Mouse (Mus musculus): Measurements from ENCODE around the gene Slc26a1. TPM values are rescaled to one million over a fixed set of nuclear protein-coding genes. Genes with fewer than 3 reads are reported as not detected.
A peak's percentile ranks its signal among the peaks of the same experiment; 100 is the strongest.

The Slc26a1 gene
- polyA plus RNA-seq (2015; fragmentation: Nextera tagmentation; extraction: Ambion mirVana): 0.17 and 0.22 TPM in 2 replicates

- Histone ChIP-seq H3K4me3 (ENCODE audit: low read depth, low read length) (no peak within 1 kb of the TSS), H3K27ac (replicated peaks) (no peak within 1 kb of the TSS), H3K9ac (ENCODE audit: low read length) (no peak within 1 kb of the TSS), H3K9me3 (ENCODE audit: control insufficient read depth, low read length) (no peaks in the 10 kb centered on the region), H3K4me2 (replicated peaks; ENCODE audit: low read depth) (no peak within 1 kb of the TSS), H3K36me3 (ENCODE audit: control insufficient read depth, insufficient read depth, low read length) (peaks cover 7% of the 10 kb centered on the region; the same call in 1 of the 2 replicates), H3K4me1 (replicated peaks; ENCODE audit: control insufficient read depth, insufficient read depth) (peaks cover 8% of the 10 kb centered on the region; the same call in 1 of the 2 replicates), H3K27me3 (ENCODE audit: control insufficient read depth, insufficient read depth, low read length) (no peaks in the 10 kb centered on the region)
- DNase-seq (ENCODE audit: low spot score) (no peak), ATAC-seq (ENCODE audit: low FRiP score, low TSS enrichment) (no peak)
- WGBS: 58% methylated on average over 9 of the region's 9 CpGs
- TF ChIP-seq CTCF (IDR thresholded peaks at IDR 0.05; ENCODE audit: low read depth) (no peak), EP300 (optimal IDR thresholded peaks at IDR 0.05) (no peak)
Measured at GRCm38 (mm10) chr5:108675251-108675816, at the start of gene Slc26a1. TSS of gene Slc26a1 (minus strand) at chr5:108675569.

- Histone ChIP-seq H3K27me3 (ENCODE audit: control insufficient read depth, insufficient read depth, low read length) (no peaks in the 10 kb centered on the region), H3K4me1 (replicated peaks; ENCODE audit: control insufficient read depth, insufficient read depth) (no peaks in the 10 kb centered on the region), H3K9ac (ENCODE audit: low read length) (no peak overlapping the region), H3K4me3 (ENCODE audit: low read depth, low read length) (no peak overlapping the region), H3K36me3 (ENCODE audit: control insufficient read depth, insufficient read depth, low read length) (no peaks in the 10 kb centered on the region), H3K9me3 (ENCODE audit: control insufficient read depth, low read length) (no peaks in the 10 kb centered on the region), H3K27ac (replicated peaks) (no peak overlapping the region), H3K4me2 (replicated peaks; ENCODE audit: low read depth) (no peak overlapping the region)
- ATAC-seq (ENCODE audit: low FRiP score, low TSS enrichment) (peak; percentile 49), DNase-seq (ENCODE audit: low spot score) (no peak)
- WGBS: 41% methylated on average over 2 of the region's 2 CpGs
- TF ChIP-seq CTCF (IDR thresholded peaks at IDR 0.05; ENCODE audit: low read depth) (no peak), EP300 (optimal IDR thresholded peaks at IDR 0.05) (no peak)
Measured at GRCm38 (mm10) chr5:108724006-108724405, 48.6 kb upstream of the Slc26a1 start.

- 51% methylated on average over 7 of the region's 7 CpGs for WGBS
- ATAC-seq (ENCODE audit: low FRiP score, low TSS enrichment): no peak
- no peaks in the 10 kb centered on the region for H3K36me3 ChIP-seq (ENCODE audit: control insufficient read depth, insufficient read depth, low read length)
- no peak overlapping the region for H3K4me2 ChIP-seq (replicated peaks; ENCODE audit: low read depth)
- TF ChIP-seq CTCF (IDR thresholded peaks at IDR 0.05; ENCODE audit: low read depth) (peak; percentile 39), EP300 (optimal IDR thresholded peaks at IDR 0.05) (no peak)
- no peaks in the 10 kb centered on the region for H3K4me1 ChIP-seq (replicated peaks; ENCODE audit: control insufficient read depth, insufficient read depth)
- H3K4me3 ChIP-seq (ENCODE audit: low read depth, low read length): no peak overlapping the region
- H3K9me3 ChIP-seq (ENCODE audit: control insufficient read depth, low read length): no peaks in the 10 kb centered on the region
- no peak overlapping the region for H3K9ac ChIP-seq (ENCODE audit: low read length)
- DNase-seq (ENCODE audit: low spot score): no peak
- no peaks in the 10 kb centered on the region for H3K27me3 ChIP-seq (ENCODE audit: control insufficient read depth, insufficient read depth, low read length)
- H3K27ac ChIP-seq (replicated peaks): no peak overlapping the region
Measured at GRCm38 (mm10) chr5:108719761-108720160, 44.4 kb upstream of the Slc26a1 start.

GRCm38 (mm10) chr5:108718051-108718450 lies 42.7 kb upstream of the Slc26a1 start:
- 54% methylated on average over 4 of the region's 4 CpGs for WGBS
- H3K27ac ChIP-seq (replicated peaks): no peak overlapping the region
- H3K36me3 ChIP-seq (ENCODE audit: control insufficient read depth, insufficient read depth, low read length): no peaks in the 10 kb centered on the region
- no peak overlapping the region for H3K9ac ChIP-seq (ENCODE audit: low read length)
- no peak overlapping the region for H3K4me3 ChIP-seq (ENCODE audit: low read depth, low read length)
- no peak overlapping the region for H3K4me2 ChIP-seq (replicated peaks; ENCODE audit: low read depth)
- no peaks in the 10 kb centered on the region for H3K4me1 ChIP-seq (replicated peaks; ENCODE audit: control insufficient read depth, insufficient read depth)
- H3K9me3 ChIP-seq (ENCODE audit: control insufficient read depth, low read length): no peaks in the 10 kb centered on the region
- ATAC-seq (ENCODE audit: low FRiP score, low TSS enrichment) (no peak), DNase-seq (ENCODE audit: low spot score) (no peak)
- H3K27me3 ChIP-seq (ENCODE audit: control insufficient read depth, insufficient read depth, low read length): no peaks in the 10 kb centered on the region
- TF ChIP-seq CTCF (IDR thresholded peaks at IDR 0.05; ENCODE audit: low read depth) (no peak), EP300 (optimal IDR thresholded peaks at IDR 0.05) (no peak)

- no peaks in the 10 kb centered on the region for H3K27me3 ChIP-seq (ENCODE audit: control insufficient read depth, insufficient read depth, low read length)
- H3K27ac ChIP-seq (replicated peaks): no peak overlapping the region
- 57% methylated on average over 1 of the region's 1 CpGs for WGBS
- no peak overlapping the region for H3K4me2 ChIP-seq (replicated peaks; ENCODE audit: low read depth)
- no peak overlapping the region for H3K4me3 ChIP-seq (ENCODE audit: low read depth, low read length)
- no peaks in the 10 kb centered on the region for H3K9me3 ChIP-seq (ENCODE audit: control insufficient read depth, low read length)
- DNase-seq (ENCODE audit: low spot score) (peak; percentile 12), ATAC-seq (ENCODE audit: low FRiP score, low TSS enrichment) (no peak)
- no peaks in the 10 kb centered on the region for H3K4me1 ChIP-seq (replicated peaks; ENCODE audit: control insufficient read depth, insufficient read depth)
- no peaks in the 10 kb centered on the region for H3K36me3 ChIP-seq (ENCODE audit: control insufficient read depth, insufficient read depth, low read length)
- no peak overlapping the region for H3K9ac ChIP-seq (ENCODE audit: low read length)
- no peak for TF ChIP-seq EP300 (optimal IDR thresholded peaks at IDR 0.05)
Measured at GRCm38 (mm10) chr5:108715974-108716373, 40.6 kb upstream of the Slc26a1 start.

GRCm38 (mm10) chr5:108714149-108714548 lies 38.8 kb upstream of the Slc26a1 start:
- ATAC-seq (ENCODE audit: low FRiP score, low TSS enrichment) (peak; percentile 66), DNase-seq (ENCODE audit: low spot score) (peak; percentile 52)
- 0 out of 2 replicates have a peak overlapping the region, but pooled peaks have one; percentile 31 for H3K27ac ChIP-seq (replicated peaks)
- TF ChIP-seq EP300 (optimal IDR thresholded peaks at IDR 0.05): no peak
- no peak for TF ChIP-seq CTCF (IDR thresholded peaks at IDR 0.05; ENCODE audit: low read depth)
- no peak overlapping the region for H3K4me3 ChIP-seq (ENCODE audit: low read depth, low read length)
- H3K4me1 ChIP-seq (replicated peaks; ENCODE audit: control insufficient read depth, insufficient read depth): no peaks in the 10 kb centered on the region
- no peaks in the 10 kb centered on the region for H3K27me3 ChIP-seq (ENCODE audit: control insufficient read depth, insufficient read depth, low read length)
- H3K9ac ChIP-seq (ENCODE audit: low read length): 0 out of 2 replicates have a peak overlapping the region, but pooled peaks have one; percentile 23
- no peak overlapping the region for H3K4me2 ChIP-seq (replicated peaks; ENCODE audit: low read depth)
- WGBS: 44% methylated on average over 6 of the region's 6 CpGs
- no peaks in the 10 kb centered on the region for H3K9me3 ChIP-seq (ENCODE audit: control insufficient read depth, low read length)
- no peaks in the 10 kb centered on the region for H3K36me3 ChIP-seq (ENCODE audit: control insufficient read depth, insufficient read depth, low read length)

All from stomach, postnatal 0 days (tissue).